Mouse (Mus musculus): Measurements from ENCODE around the gene Angptl4. TPM values are rescaled to one million over a fixed set of nuclear protein-coding genes. Genes with fewer than 3 reads are reported as not detected.
A peak's percentile ranks its signal among the peaks of the same experiment; 100 is the strongest.
"Not testable (repeated sequence)": the region's sequence is repeated elsewhere in the genome, so short reads cannot be mapped to it uniquely, and the experiment has no call there.

The Angptl4 gene
- polyA plus RNA-seq (2011; ENCODE audit: insufficient read length, low read depth, missing spikeins), result 9.1 and 11.7 TPM in 2 replicates

GRCm38 (mm10) chr17:33781124-33781977 lies at the start of gene Angptl4:
Gene Angptl4 (minus strand): TSS chr17:33781830.
- Histone ChIP-seq H3K4me1 (ENCODE audit: control insufficient read depth, insufficient read depth, low read length) (peaks cover 43% of the 10 kb centered on the region), H3K27ac (ENCODE audit: insufficient read depth, low read length) (peak within 1 kb of the TSS; percentile 62), H3K4me3 (ENCODE audit: insufficient read depth, low read length) (peak within 1 kb of the TSS; percentile 17)
- no peak for TF ChIP-seq CTCF (IDR thresholded peaks at IDR 0.05; ENCODE audit: borderline replicate concordance, insufficient read depth, low read length)
- no peak for TF ChIP-seq POLR2A (IDR thresholded peaks at IDR 0.05; ENCODE audit: low read depth, low read length)

DNA sequence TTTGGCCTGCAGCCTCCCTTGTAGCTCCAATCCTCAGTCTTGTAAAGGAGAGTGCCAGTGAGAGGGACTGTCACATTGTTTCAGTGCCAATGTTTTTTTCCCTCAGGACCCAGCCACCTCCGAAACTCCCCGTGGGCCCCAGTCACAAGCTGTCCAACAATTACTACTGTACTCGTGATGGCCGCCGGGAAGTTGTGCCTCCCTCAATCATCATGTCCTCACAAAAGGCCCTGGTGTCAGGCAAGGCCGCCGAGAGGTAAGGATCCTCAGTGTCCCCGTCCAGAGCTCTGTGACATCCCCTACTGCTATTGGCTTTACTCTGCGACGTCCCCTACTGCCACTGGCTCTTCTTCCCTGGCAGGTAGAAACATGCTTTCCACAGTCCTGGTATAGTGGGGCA lies 47.9 kb upstream of the Angptl4 start:
- Histone ChIP-seq H3K4me1 (ENCODE audit: control insufficient read depth, insufficient read depth, low read length) (no peaks in the 10 kb centered on the region; the same call in 1 of the 2 replicates), H3K27ac (ENCODE audit: insufficient read depth, low read length) (no peak overlapping the region), H3K4me3 (ENCODE audit: insufficient read depth, low read length) (no peak overlapping the region)
- TF ChIP-seq POLR2A (IDR thresholded peaks at IDR 0.05; ENCODE audit: low read depth, low read length) (no peak), CTCF (IDR thresholded peaks at IDR 0.05; ENCODE audit: borderline replicate concordance, insufficient read depth, low read length) (no peak)

- TF ChIP-seq POLR2A (IDR thresholded peaks at IDR 0.05; ENCODE audit: low read depth, low read length), result no peak
- TF ChIP-seq CTCF (IDR thresholded peaks at IDR 0.05; ENCODE audit: borderline replicate concordance, insufficient read depth, low read length), result no peak
- Histone ChIP-seq H3K4me1 (ENCODE audit: control insufficient read depth, insufficient read depth, low read length) (no peaks in the 10 kb centered on the region; the same call in 1 of the 2 replicates), H3K4me3 (ENCODE audit: insufficient read depth, low read length) (no peak overlapping the region)
Measured at GRCm38 (mm10) chr17:33828892-33829291, 47.3 kb upstream of the Angptl4 start.

GRCm38 (mm10) chr17:33826850-33827249 lies 45.2 kb upstream of the Angptl4 start:
- no peak for TF ChIP-seq POLR2A (IDR thresholded peaks at IDR 0.05; ENCODE audit: low read depth, low read length)
- TF ChIP-seq CTCF (IDR thresholded peaks at IDR 0.05; ENCODE audit: borderline replicate concordance, insufficient read depth, low read length), result 0 out of 2 replicates have a peak, but pooled peaks have one; percentile 41
- no peaks in the 10 kb centered on the region; the same call in none of the 2 replicates for H3K4me1 ChIP-seq (ENCODE audit: control insufficient read depth, insufficient read depth, low read length)

More at GRCm38 (mm10) chr17:33828892-33829291, 47.3 kb upstream of the Angptl4 start:
- no peak overlapping the region for H3K27ac ChIP-seq (ENCODE audit: insufficient read depth, low read length)

DNA sequence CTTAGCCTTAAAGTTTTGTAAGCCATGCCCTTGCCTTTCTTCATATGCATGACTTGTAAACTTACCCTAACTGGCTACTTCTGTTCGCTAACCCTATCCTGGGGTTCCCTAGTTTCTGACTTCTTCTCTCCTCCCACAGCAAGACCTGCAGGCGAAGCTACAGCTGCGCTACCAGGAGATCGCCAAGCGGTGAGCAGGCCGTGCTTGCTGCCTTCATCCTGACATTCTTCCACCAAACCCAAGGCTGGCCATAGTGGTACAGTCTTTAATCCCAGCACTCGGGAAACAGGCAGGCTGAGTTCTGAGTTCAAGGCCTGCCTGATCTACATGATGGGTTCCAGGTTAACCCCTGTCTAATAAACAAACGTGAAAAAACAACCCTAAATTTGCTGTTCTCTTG lies 43.8 kb upstream of the Angptl4 start:
- H3K27ac ChIP-seq (ENCODE audit: insufficient read depth, low read length), result no peak overlapping the region
- TF ChIP-seq CTCF (IDR thresholded peaks at IDR 0.05; ENCODE audit: borderline replicate concordance, insufficient read depth, low read length) (no peak), POLR2A (IDR thresholded peaks at IDR 0.05; ENCODE audit: low read depth, low read length) (no peak)
- no peaks in the 10 kb centered on the region; the same call in none of the 2 replicates for H3K4me1 ChIP-seq (ENCODE audit: control insufficient read depth, insufficient read depth, low read length)
- peak overlapping the region; percentile 95 for H3K4me3 ChIP-seq (ENCODE audit: insufficient read depth, low read length)

More at GRCm38 (mm10) chr17:33826850-33827249, 45.2 kb upstream of the Angptl4 start:
- Histone ChIP-seq H3K27ac (ENCODE audit: insufficient read depth, low read length) (no peak overlapping the region), H3K4me3 (ENCODE audit: insufficient read depth, low read length) (no peak overlapping the region)

DNA sequence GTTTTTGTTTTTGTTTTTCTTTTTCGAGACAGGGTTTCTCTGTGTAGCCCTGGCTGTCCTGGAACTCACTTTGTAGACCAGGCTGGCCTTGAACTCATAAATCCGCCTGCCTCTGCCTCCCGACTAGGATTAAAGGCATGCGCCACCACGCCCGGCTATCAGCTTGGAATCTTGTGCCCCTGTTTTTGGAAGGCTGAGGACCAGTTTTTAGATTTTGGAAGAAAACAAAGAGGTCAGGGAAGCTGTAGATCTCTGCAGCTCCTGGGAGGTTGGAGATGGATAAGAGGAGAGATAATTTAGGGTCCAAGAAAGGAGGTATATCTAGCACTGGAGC lies 43.3 kb upstream of the Angptl4 start:
- H3K4me1 ChIP-seq (ENCODE audit: control insufficient read depth, insufficient read depth, low read length), result not testable (repeated sequence)
- peak overlapping the region; percentile 95 for H3K4me3 ChIP-seq (ENCODE audit: insufficient read depth, low read length)
- peak overlapping the region; percentile 66 for H3K27ac ChIP-seq (ENCODE audit: insufficient read depth, low read length)

- Histone ChIP-seq H3K4me3 (ENCODE audit: insufficient read depth, low read length) (peak within 1 kb of the TSS; percentile 95), H3K27ac (ENCODE audit: insufficient read depth, low read length) (peak within 1 kb of the TSS; percentile 66), H3K4me1 (ENCODE audit: control insufficient read depth, insufficient read depth, low read length) (no peaks in the 10 kb centered on the region; the same call in none of the 2 replicates)
- TF ChIP-seq POLR2A (IDR thresholded peaks at IDR 0.05; ENCODE audit: low read depth, low read length) (peak; percentile 97), CTCF (IDR thresholded peaks at IDR 0.05; ENCODE audit: borderline replicate concordance, insufficient read depth, low read length) (no peak)
Measured at GRCm38 (mm10) chr17:33824084-33824996, 42.7 kb upstream of the Angptl4 start, which contains the start of the genes Rps28 and Ndufa7. Gene Rps28 (minus strand): TSS chr17:33824562. Gene Ndufa7 (plus strand): TSS chr17:33824572.

DNA sequence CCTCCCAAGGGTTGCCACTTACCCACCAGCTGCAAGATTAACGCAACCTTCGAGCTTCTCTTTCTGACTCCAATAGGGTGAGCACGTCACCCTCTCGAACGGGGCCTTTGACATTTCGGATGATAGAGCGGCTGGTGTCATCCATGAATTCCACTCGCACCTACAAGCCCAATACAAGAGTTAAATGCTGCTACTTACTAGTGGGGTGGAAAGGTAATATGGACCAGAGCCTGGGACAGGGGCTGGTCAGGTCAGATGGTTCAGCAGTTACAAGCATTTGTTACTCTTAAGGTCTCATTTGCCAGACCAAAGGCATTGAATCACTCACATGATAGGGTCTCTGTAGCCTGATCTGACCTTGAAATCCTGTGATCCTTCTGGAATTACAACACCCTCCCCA lies 41.5 kb upstream of the Angptl4 start:
- H3K4me1 ChIP-seq (ENCODE audit: control insufficient read depth, insufficient read depth, low read length); H3K27ac ChIP-seq (ENCODE audit: insufficient read depth, low read length): not testable (repeated sequence)
- H3K4me3 ChIP-seq (ENCODE audit: insufficient read depth, low read length), result peak overlapping the region; percentile 95

GRCm38 (mm10) chr17:33822436-33822959 lies 40.9 kb upstream of the Angptl4 start:
- peak overlapping the region; percentile 95 for H3K4me3 ChIP-seq (ENCODE audit: insufficient read depth, low read length)
- TF ChIP-seq CTCF (IDR thresholded peaks at IDR 0.05; ENCODE audit: borderline replicate concordance, insufficient read depth, low read length), result no peak
- TF ChIP-seq POLR2A (IDR thresholded peaks at IDR 0.05; ENCODE audit: low read depth, low read length), result no peak
- H3K4me1 ChIP-seq (ENCODE audit: control insufficient read depth, insufficient read depth, low read length), result no peaks in the 10 kb centered on the region; the same call in 1 of the 2 replicates
- no peak overlapping the region for H3K27ac ChIP-seq (ENCODE audit: insufficient read depth, low read length)
